Mouse (Mus musculus) heart, embryonic 13.5 days (tissue): ENCODE measurements around the gene Hs6st2. TPM values are rescaled to one million over a fixed set of nuclear protein-coding genes. Genes with fewer than 3 reads are reported as not detected.

Source experiments
- polyA plus RNA-seq: library from polyadenylated mRNA; unstranded; fragments of >200 nt; fragmentation: Nextera tagmentation; extraction: Ambion mirVana; gene quantifications from 2 replicates; pipeline ENCODE4 v1.2.1, GENCODE M21; 2015

Gene Hs6st2
- polyA plus RNA-seq, 1 experiment from 2014 or later = 14.4 TPM

Other genes with a start within 250 kb of the Hs6st2 start
- 0.03 TPM in 1 of 2 replicates, not detected in the other for gene Usp26, start 119.4 kb upstream of the Hs6st2 start, polyA plus RNA-seq